Mouse (Mus musculus) forebrain, postnatal 0 days (tissue): ENCODE data around the gene Clpb. TPM values are rescaled to one million over a fixed set of nuclear protein-coding genes. Genes with fewer than 3 reads are reported as not detected.
A peak's percentile ranks its signal among the peaks of the same experiment; 100 is the strongest.

Source experiments
- ATAC-seq: fragments of 200-750 bp; cut with Nextera tagmentation; 2 replicates; pipeline ENCODE4 v1.8.0; 2017; ENCODE audit warnings: mild to moderate bottlenecking, moderate library complexity
- DNase-seq: peaks from one replicate; pipeline ENCODE4 v3.0.0-alpha.2; 2015
- H3K27ac ChIP-seq: fragments of 300-500 bp; sonication (generic); 2 replicates; pipeline ENCODE4 v1.5.1; 2014; ENCODE audit warnings: low read depth, mild to moderate bottlenecking, antibody characterized with exemption, low read length, moderate library complexity, mixed read lengths
- H3K27me3 ChIP-seq: fragments of 300-500 bp; sonication (generic); 2 replicates; pipeline ENCODE4 v1.6.1; 2014; ENCODE audit warnings: mild to moderate bottlenecking, low read length, mixed read lengths; ENCODE audit not compliant: insufficient read depth
- H3K36me3 ChIP-seq: fragments of 300-500 bp; sonication (generic); 2 replicates; pipeline ENCODE4 v1.6.1; 2014; ENCODE audit warnings: mild to moderate bottlenecking, moderate library complexity; ENCODE audit not compliant: insufficient read depth
- H3K4me1 ChIP-seq: fragments of 300-500 bp; sonication (generic); 2 replicates; pipeline ENCODE4 v1.6.1; 2014; ENCODE audit warnings: antibody characterized with exemption; ENCODE audit not compliant: insufficient read depth
- H3K4me2 ChIP-seq: fragments of 300-500 bp; sonication (generic); 2 replicates; pipeline ENCODE4 v1.6.1; 2014; ENCODE audit warnings: low read depth, mild to moderate bottlenecking, moderate library complexity
- H3K4me3 ChIP-seq: fragments of 300-500 bp; sonication (generic); 2 replicates; pipeline ENCODE4 v1.5.1; 2014; ENCODE audit warnings: low read depth, low read length, mixed read lengths
- H3K9ac ChIP-seq: fragments of 300-500 bp; sonication (generic); 2 replicates; pipeline ENCODE4 v1.6.1; 2014; ENCODE audit warnings: mild to moderate bottlenecking
- H3K9me3 ChIP-seq: fragments of 300-500 bp; sonication (generic); 2 replicates; pipeline ENCODE4 v1.6.1; 2016; ENCODE audit warnings: low read length
- CTCF ChIP-seq: sonication (generic); IDR thresholded peaks from 2 replicates; pipeline ENCODE4 v1.5.1; 2016; ENCODE audit warnings: antibody characterized with exemption, control low read depth, low read depth
- WGBS: fragments of 180-500 bp; shearing (Covaris S2); extraction: QIAGEN DNeasy Blood & Tissue Kit; methylation state at CpG from one replicate; pipeline ENCODE4 v1.1.7; 2014; 5-methylcytosine and 5-hydroxymethylcytosine counted together
- polyA plus RNA-seq: library from polyadenylated mRNA; unstranded; fragments of >200 nt; fragmentation: Nextera tagmentation; extraction: Ambion mirVana; gene quantifications from 2 replicates; pipeline ENCODE4 v1.2.1, GENCODE M21; 2015
- total RNA-seq: library from RNA; depleted of rRNA; stranded (reverse); fragments of >200 nt; gene quantifications from 2 replicates; pipeline ENCODE4 v1.2.3, GENCODE M21; 2014

The Clpb gene
- total and polyA plus RNA-seq, 2 experiments from 2014 or later: 38.3 to 45.9 TPM

DNA sequence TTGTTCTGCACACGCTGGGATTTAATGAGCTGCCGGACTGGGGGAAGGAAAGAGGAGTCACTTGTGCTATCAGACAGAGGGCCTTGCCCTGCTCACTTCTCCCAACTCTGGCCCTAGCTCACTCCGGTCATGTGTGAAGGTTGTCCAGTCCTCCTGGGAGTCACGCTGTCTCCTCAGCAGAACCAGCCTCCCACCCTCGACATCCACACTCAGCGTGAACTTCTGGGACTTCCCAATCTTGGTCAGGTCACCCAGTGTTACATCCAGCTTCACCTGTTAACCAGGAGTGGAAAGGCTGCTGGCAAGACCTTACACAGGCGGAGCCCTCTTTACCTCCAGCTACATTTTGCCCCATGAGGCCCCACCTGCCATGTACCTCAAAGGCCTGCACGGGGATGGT lies 168.0 kb downstream of the Clpb start:
- H3K9me3 ChIP-seq: no peaks in the 10 kb centered on the region
- no peaks in the 10 kb centered on the region for H3K4me1 ChIP-seq
- no peak for DNase-seq
- WGBS: 87% methylated on average over 8 of the region's 8 CpGs
- no peak overlapping the region for H3K4me3 ChIP-seq
- no peak overlapping the region for H3K4me2 ChIP-seq
- no peak for TF ChIP-seq CTCF
- no peak for ATAC-seq
- no peak overlapping the region for H3K9ac ChIP-seq
- H3K27ac ChIP-seq: no peak overlapping the region
- peaks cover 14% of the 10 kb centered on the region for H3K36me3 ChIP-seq
- no peaks in the 10 kb centered on the region; the same call in 1 of the 2 replicates for H3K27me3 ChIP-seq

DNA sequence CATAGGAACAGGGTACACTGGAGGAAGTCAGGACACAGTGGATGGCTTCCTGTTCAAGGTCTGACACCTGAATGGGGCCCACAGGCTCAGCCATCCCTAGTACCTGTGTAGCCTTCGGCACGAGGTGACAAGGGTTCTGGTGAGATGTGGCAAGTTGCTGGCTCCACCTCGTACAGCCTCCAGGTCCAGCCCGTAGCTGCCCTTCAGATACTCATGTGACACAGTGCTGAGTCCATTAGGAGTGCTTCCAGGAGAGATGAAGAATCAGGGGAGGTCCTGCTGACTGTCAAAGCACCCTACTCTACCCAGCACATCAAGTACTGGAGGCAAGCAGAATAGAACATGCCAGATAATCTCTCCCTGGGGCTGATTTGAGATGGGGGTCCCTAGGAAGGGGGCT lies 168.9 kb downstream of the Clpb start:
- H3K4me2 ChIP-seq: no peak overlapping the region
- no peak overlapping the region for H3K4me3 ChIP-seq
- no peak for TF ChIP-seq CTCF
- no peak for ATAC-seq
- no peak overlapping the region for H3K27ac ChIP-seq
- no peaks in the 10 kb centered on the region for H3K9me3 ChIP-seq
- peaks cover 10% of the 10 kb centered on the region for H3K36me3 ChIP-seq
- 93% methylated on average over 4 of the region's 4 CpGs for WGBS
- no peaks in the 10 kb centered on the region for H3K4me1 ChIP-seq
- H3K9ac ChIP-seq: no peak overlapping the region
- DNase-seq: no peak
- H3K27me3 ChIP-seq: no peaks in the 10 kb centered on the region; the same call in 1 of the 2 replicates

DNA sequence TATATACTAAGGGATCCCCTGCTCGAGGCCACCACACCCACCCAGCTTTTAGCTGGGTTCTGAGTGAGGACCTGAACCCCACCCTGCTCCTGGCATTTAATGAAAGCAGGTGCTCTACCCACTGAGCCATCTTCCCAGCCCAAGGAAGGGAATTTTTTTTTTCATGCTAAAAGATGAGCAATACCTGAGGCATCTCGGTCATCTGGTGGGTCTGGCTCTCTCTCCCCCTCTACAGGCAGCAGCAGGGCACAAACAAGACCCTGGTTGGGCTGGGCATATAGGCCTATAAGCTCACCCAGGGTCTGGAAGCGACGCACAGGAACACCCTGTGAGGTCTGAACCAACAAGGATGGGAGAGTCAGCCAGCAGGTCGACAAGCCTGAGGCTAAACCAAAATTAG lies 169.9 kb downstream of the Clpb start:
- H3K9ac ChIP-seq: no peak overlapping the region
- no peaks in the 10 kb centered on the region for H3K4me1 ChIP-seq
- peak; percentile 12; the same call in 1 of the 2 replicates for TF ChIP-seq CTCF
- H3K27ac ChIP-seq: no peak overlapping the region
- H3K4me2 ChIP-seq: no peak overlapping the region
- no peak overlapping the region for H3K4me3 ChIP-seq
- WGBS: 73% methylated on average over 5 of the region's 5 CpGs
- no peaks in the 10 kb centered on the region; the same call in 1 of the 2 replicates for H3K27me3 ChIP-seq
- no peak for ATAC-seq
- H3K9me3 ChIP-seq: no peaks in the 10 kb centered on the region
- DNase-seq: no peak
- H3K36me3 ChIP-seq: peaks cover 8% of the 10 kb centered on the region

DNA sequence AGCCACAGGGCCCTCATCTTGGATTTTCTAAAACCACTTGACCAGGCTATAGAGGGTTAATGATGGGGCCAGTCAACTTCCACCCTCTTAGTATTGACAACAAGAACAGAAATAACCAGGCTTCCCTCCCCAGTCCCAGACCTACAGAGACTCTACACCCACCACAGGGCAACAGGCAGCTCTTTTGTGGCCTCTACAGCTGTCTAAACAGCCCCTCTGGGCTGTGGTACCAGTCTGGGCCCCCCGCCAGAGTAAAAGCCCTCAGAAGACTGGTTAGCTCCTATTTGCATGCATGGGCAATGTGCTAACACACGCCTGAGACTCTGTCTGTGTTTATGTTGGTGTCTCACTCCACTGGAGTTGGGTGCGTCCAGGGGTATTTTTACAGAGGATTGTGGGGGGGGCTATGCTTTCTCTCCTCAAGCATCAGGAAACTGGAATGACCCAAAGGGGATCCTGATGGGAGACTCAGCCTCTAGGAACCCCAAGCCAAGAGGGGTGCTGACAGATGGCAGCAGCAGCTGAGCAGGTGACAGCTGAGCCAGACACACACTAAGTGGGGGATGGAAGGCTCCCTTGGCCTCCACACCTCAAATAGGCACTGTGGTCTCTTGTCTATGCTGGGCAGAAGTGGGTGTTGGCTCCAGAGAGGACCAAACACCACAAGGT lies 170.6 kb downstream of the Clpb start:
- WGBS: 35% methylated on average over 3 of the region's 3 CpGs
- no peaks in the 10 kb centered on the region; the same call in 1 of the 2 replicates for H3K27me3 ChIP-seq
- no peak for TF ChIP-seq CTCF
- no peaks in the 10 kb centered on the region for H3K4me1 ChIP-seq
- H3K27ac ChIP-seq: no peak overlapping the region
- peak; percentile 54 for ATAC-seq
- DNase-seq: peak; percentile 52
- no peaks in the 10 kb centered on the region for H3K9me3 ChIP-seq
- H3K36me3 ChIP-seq: peaks cover 8% of the 10 kb centered on the region
- H3K4me3 ChIP-seq: no peak overlapping the region
- H3K4me2 ChIP-seq: no peak overlapping the region
- no peak overlapping the region for H3K9ac ChIP-seq

DNA sequence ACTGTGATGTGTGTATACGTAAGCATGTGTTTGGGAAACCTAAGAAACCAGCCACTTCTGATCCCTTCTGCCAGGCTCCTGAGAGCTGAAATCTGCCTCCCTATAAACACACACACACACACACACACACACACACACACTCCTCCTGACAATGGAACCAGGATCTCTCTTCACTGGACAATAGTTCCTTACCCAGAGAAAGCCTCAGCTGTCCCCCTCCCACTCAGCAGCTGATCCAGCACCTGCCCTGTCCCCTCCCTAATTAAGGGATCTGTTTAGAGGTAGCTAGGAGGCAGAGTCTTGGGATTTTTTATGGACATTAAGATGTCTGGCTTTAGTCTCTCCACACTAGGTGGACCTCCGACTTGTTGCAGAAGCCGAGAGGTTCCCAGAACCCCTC lies 171.5 kb downstream of the Clpb start:
- Histone ChIP-seq H3K27me3 (no peaks in the 10 kb centered on the region; the same call in 1 of the 2 replicates), H3K4me2 (no peak overlapping the region; the same call in 1 of the 2 replicates), H3K36me3 (peaks cover 8% of the 10 kb centered on the region; the same call in 1 of the 2 replicates), H3K4me3 (no peak overlapping the region), H3K9me3 (no peaks in the 10 kb centered on the region), H3K4me1 (no peaks in the 10 kb centered on the region), H3K27ac (no peak overlapping the region), H3K9ac (no peak overlapping the region)
- 55% methylated on average over 3 of the region's 3 CpGs for WGBS
- DNase-seq: no peak
- TF ChIP-seq CTCF: no peak
- no peak for ATAC-seq

DNA sequence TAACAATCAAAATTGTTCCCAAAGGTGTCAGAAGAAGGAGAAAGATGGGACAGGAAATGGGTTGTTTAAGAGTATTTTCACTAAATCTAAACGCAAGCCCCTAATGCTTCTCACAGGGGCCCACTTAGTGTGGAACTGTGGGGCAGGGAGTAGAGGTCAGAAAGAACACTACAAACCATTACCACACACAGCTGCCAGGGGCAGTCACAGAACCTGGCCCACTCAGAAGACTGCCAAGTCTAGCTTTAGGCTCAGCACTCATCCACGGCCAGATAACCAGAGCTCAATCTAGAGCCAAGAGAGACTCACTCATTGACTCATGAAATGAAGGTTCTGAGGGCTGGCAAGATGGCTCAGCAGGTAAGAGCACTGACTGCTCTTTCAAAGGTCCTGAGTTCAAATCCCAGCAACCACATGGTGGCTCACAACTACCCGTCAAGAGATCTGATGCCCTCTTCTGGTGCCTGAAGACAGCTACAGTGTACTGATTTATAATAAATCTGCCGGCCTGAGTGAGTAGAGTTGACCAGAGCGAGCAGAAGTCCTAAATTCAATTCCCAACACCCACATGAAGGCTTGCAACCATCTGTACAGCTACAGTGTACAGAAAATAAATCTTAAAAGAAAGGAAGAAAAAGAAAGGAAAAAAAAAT lies 172.2 kb downstream of the Clpb start:
- no peak for TF ChIP-seq CTCF
- DNase-seq: no peak
- no peaks in the 10 kb centered on the region for H3K9me3 ChIP-seq
- no peaks in the 10 kb centered on the region; the same call in 1 of the 2 replicates for H3K27me3 ChIP-seq
- H3K4me3 ChIP-seq: peak overlapping the region; percentile 50; the same call in 1 of the 2 replicates
- no peak overlapping the region for H3K9ac ChIP-seq
- no peak for ATAC-seq
- 38% methylated on average over 5 of the region's 5 CpGs for WGBS
- H3K27ac ChIP-seq: no peak overlapping the region
- H3K4me1 ChIP-seq: no peaks in the 10 kb centered on the region
- H3K4me2 ChIP-seq: peak overlapping the region; percentile 99
- peaks cover 8% of the 10 kb centered on the region; the same call in 1 of the 2 replicates for H3K36me3 ChIP-seq
